Mouse (Mus musculus) heart, embryonic 10.5 days (tissue): Measurements from ENCODE around the gene Fam57b. TPM values are rescaled to one million over a fixed set of nuclear protein-coding genes. Genes with fewer than 3 reads are reported as not detected.

Experiments
- DNase-seq: peaks from one replicate; pipeline ENCODE4 v3.0.0-alpha.2; 2017; ENCODE audit warnings: low spot score
- H3K27ac ChIP-seq: fragments of 300-500 bp; sonication (generic); 2 replicates; pipeline ENCODE4 v1.5.1; 2016; ENCODE audit warnings: mild to moderate bottlenecking
- H3K27me3 ChIP-seq: fragments of 300-500 bp; sonication (generic); 2 replicates; pipeline ENCODE4 v1.6.1; 2016; ENCODE audit warnings: mild to moderate bottlenecking; ENCODE audit not compliant: poor library complexity, insufficient read depth, severe bottlenecking
- H3K36me3 ChIP-seq: fragments of 300-500 bp; sonication (generic); 2 replicates; pipeline ENCODE4 v1.6.1; 2016; ENCODE audit warnings: mild to moderate bottlenecking, moderate library complexity
- H3K4me1 ChIP-seq: fragments of 300-500 bp; sonication (generic); 2 replicates; pipeline ENCODE4 v1.6.1; 2016; ENCODE audit warnings: mild to moderate bottlenecking
- H3K4me3 ChIP-seq: fragments of 300-500 bp; sonication (generic); 2 replicates; pipeline ENCODE4 v1.5.1; 2016; ENCODE audit warnings: mild to moderate bottlenecking, moderate library complexity
- H3K9me3 ChIP-seq: fragments of 300-500 bp; sonication (generic); 2 replicates; pipeline ENCODE4 v1.6.1; 2016; ENCODE audit warnings: mild to moderate bottlenecking, moderate library complexity
- WGBS: fragments of 180-500 bp; shearing (Covaris S2); methylation state at CpG from one replicate; pipeline ENCODE4 v1.1.7; 2016; 5-methylcytosine and 5-hydroxymethylcytosine counted together
- polyA plus RNA-seq: library from polyadenylated mRNA; unstranded; fragments of >200 nt; fragmentation: Nextera tagmentation; extraction: Ambion mirVana; gene quantifications from 2 replicates; pipeline ENCODE4 v1.2.1, GENCODE M21; 2016

The Fam57b gene
- polyA plus RNA-seq: 0.06 and 0.38 TPM in 2 replicates

DNA sequence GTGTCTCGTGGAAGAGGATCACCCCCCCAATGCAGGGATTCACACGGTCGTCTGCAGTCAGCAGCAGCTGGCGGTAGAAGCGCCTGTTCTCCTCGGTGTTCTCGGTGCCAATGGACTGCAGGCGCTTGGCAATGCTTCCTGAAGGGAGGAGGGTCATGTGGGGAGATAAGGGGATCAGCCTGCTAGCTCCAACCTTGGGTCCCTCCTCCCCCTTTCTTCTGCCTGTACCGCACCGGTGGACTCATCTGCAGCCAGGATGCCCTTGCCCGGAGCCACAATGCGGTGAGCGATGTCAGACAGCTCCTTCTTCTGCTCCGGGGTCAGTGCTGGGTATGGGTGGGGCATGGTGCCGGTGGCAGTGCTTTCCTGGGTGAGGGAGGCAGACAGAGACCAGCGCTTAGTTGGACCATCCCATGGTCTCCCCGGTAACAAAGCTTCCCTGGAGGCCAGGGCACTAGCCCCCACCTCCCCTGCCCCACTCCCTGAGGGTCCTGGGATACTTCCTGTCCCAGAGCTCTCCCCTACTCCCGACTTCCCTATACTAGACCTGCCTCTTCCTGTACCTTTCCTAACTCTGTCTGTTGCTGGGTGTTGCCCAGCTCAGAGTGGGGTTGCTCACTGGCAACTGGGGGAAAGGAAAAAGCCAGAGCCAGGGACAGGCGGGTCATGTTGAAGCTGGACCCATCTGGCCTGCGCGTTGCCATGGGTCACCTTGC, at the start of gene Fam57b:
Gene Fam57b (plus strand): TSS at position 258 of the 716 bp plus-strand sequence.
- DNase-seq: no peak
- peaks cover 52% of the 10 kb centered on the region for H3K4me1 ChIP-seq

DNA sequence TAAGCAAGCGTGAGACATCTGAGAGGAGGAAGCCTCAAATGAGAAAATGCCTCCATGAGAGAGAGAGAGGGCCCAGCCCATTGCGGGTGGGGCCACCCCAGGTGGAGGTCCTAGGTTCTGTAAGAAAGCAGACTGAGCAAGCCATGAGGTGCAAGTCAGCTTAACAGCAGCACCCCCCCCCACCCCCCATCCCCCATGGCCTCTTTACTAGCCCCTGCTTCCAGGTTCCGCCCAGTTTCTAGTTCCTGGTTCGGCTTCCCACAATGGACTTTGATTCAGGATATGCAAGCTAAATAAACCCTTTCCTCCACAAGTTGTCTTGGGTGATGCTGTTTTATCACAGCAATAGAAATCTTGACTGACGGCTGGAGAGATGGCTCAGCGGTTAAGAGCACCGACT, 48.6 kb upstream of the Fam57b start:
- Histone ChIP-seq H3K4me1 (peaks cover 6% of the 10 kb centered on the region; the same call in 1 of the 2 replicates), H3K27me3 (no peaks in the 10 kb centered on the region), H3K9me3 (no peaks in the 10 kb centered on the region), H3K27ac (no peak overlapping the region), H3K36me3 (no peaks in the 10 kb centered on the region), H3K4me3 (no peak overlapping the region)
- DNase-seq: no peak
- 69% methylated on average over 7 of the region's 7 CpGs for WGBS

More for the DNA sequence above, at the start of gene Fam57b:
- H3K4me3 ChIP-seq: peak within 1 kb of the TSS; percentile 94
- peak within 1 kb of the TSS; percentile 99 for H3K27ac ChIP-seq
- H3K27me3 ChIP-seq: no peaks in the 10 kb centered on the region
- peaks cover 47% of the 10 kb centered on the region for H3K36me3 ChIP-seq
- H3K9me3 ChIP-seq: no peaks in the 10 kb centered on the region
- WGBS: 17% methylated on average over 21 of the region's 21 CpGs

GRCm38 (mm10) chr7:126749582-126750343, 47.7 kb upstream of the Fam57b start:
- H3K4me3 ChIP-seq: no peak overlapping the region
- no peak overlapping the region for H3K27ac ChIP-seq
- no peak for DNase-seq
- 91% methylated on average over 17 of the region's 17 CpGs for WGBS
- H3K9me3 ChIP-seq: no peaks in the 10 kb centered on the region
- H3K36me3 ChIP-seq: no peaks in the 10 kb centered on the region
- H3K27me3 ChIP-seq: no peaks in the 10 kb centered on the region
- H3K4me1 ChIP-seq: peaks cover 6% of the 10 kb centered on the region; the same call in 1 of the 2 replicates

GRCm38 (mm10) chr7:126754866-126755265, 42.6 kb upstream of the Fam57b start:
- under 1% methylated on average over 9 of the region's 9 CpGs for WGBS
- Histone ChIP-seq H3K4me1 (peaks cover 14% of the 10 kb centered on the region), H3K4me3 (peak overlapping the region; percentile 17), H3K9me3 (no peaks in the 10 kb centered on the region), H3K27ac (peak overlapping the region; percentile 67), H3K36me3 (no peaks in the 10 kb centered on the region), H3K27me3 (no peaks in the 10 kb centered on the region)
- no peak for DNase-seq

DNA sequence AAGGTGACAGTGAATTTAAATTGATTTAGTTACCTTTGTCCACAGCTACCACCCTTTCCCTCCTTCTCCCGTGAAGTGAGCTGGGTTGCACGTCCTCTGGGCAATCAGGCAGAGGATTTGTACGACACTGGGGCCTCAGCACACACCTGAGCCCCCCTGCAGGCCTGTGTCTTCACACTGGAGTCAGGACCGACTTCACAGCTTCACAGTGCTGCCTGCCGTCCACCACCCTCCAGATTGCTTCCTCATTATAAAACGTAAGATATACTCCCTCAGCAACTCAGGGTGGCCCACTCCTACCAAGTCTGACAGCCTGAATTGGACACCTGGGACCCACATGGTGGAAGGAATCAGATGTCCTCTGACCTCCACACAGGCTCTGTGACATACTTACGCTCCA, 38.9 kb upstream of the Fam57b start:
- no peak for DNase-seq
- Histone ChIP-seq H3K9me3 (no peaks in the 10 kb centered on the region), H3K27ac (peak overlapping the region; percentile 97; the same call in 1 of the 2 replicates), H3K36me3 (peaks cover 11% of the 10 kb centered on the region), H3K27me3 (no peaks in the 10 kb centered on the region), H3K4me1 (peaks cover 48% of the 10 kb centered on the region), H3K4me3 (no peak overlapping the region)
- WGBS: 63% methylated on average over 7 of the region's 7 CpGs

- peak; percentile 96 for DNase-seq
- Histone ChIP-seq H3K27me3 (no peaks in the 10 kb centered on the region), H3K9me3 (no peaks in the 10 kb centered on the region), H3K4me1 (peaks cover 54% of the 10 kb centered on the region), H3K27ac (peak within 1 kb of the TSS; percentile 97), H3K36me3 (peaks cover 17% of the 10 kb centered on the region), H3K4me3 (peak within 1 kb of the TSS; percentile 94)
- under 1% methylated on average over 34 of the region's 38 CpGs for WGBS
Observed at GRCm38 (mm10) chr7:126759050-126759671, 38.3 kb upstream of the Fam57b start, which contains the start of gene Mapk3. TSS of gene Mapk3 (plus strand) at chr7:126759601.

DNA sequence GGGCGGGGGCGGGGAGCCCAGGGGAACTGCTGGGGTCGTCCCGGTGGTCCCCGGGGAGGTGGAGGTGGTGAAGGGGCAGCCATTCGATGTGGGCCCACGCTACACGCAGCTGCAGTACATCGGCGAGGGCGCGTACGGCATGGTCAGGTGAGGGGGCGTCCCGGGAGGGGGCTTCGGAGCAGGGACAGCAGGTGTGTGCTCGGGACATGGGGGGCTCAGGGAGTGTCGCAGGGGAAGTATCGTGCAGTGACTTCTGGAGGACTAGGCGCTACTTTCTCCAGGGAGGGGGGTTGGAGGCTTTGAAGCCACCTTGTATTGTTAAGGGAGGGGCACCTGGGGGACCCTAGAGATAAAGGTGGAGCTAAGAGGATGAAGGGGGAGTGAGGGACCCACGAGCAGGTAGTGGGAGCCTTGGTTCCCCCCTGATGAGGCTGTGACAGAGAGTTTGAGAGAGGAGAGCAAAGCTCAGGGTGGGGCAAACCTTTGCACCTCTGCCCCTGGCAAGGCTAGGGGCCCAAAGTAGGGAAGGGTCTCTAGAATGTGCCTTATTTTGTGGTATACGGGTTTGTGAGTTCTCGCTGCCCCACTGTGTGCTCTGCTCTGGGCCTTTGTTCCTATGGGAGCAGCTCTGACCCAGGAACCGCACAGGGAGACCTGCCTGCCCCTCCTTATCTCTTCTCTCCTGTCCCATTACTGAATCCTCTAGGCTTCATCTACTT, 37.6 kb upstream of the Fam57b start:
- H3K27ac ChIP-seq: peak overlapping the region; percentile 97
- peaks cover 61% of the 10 kb centered on the region for H3K4me1 ChIP-seq
- H3K4me3 ChIP-seq: peak overlapping the region; percentile 94
- no peak for DNase-seq
- H3K27me3 ChIP-seq: no peaks in the 10 kb centered on the region
- no peaks in the 10 kb centered on the region for H3K9me3 ChIP-seq
- peaks cover 24% of the 10 kb centered on the region for H3K36me3 ChIP-seq
- WGBS: under 1% methylated on average over 22 of the region's 24 CpGs

GRCm38 (mm10) chr7:126760391-126760802, 37.1 kb upstream of the Fam57b start:
- peak overlapping the region; percentile 97 for H3K27ac ChIP-seq
- peak overlapping the region; percentile 94 for H3K4me3 ChIP-seq
- H3K9me3 ChIP-seq: no peaks in the 10 kb centered on the region
- no peak for DNase-seq
- H3K36me3 ChIP-seq: peaks cover 30% of the 10 kb centered on the region
- H3K27me3 ChIP-seq: no peaks in the 10 kb centered on the region
- WGBS: 25% methylated on average over 3 of the region's 3 CpGs
- H3K4me1 ChIP-seq: peaks cover 62% of the 10 kb centered on the region

GRCm38 (mm10) chr7:126760956-126761355, 36.5 kb upstream of the Fam57b start:
- peaks cover 66% of the 10 kb centered on the region for H3K4me1 ChIP-seq
- peak overlapping the region; percentile 94 for H3K4me3 ChIP-seq
- H3K27ac ChIP-seq: peak overlapping the region; percentile 97
- no peak for DNase-seq
- H3K27me3 ChIP-seq: no peaks in the 10 kb centered on the region
- 64% methylated on average over 4 of the region's 4 CpGs for WGBS
- peaks cover 35% of the 10 kb centered on the region for H3K36me3 ChIP-seq
- H3K9me3 ChIP-seq: no peaks in the 10 kb centered on the region

DNA sequence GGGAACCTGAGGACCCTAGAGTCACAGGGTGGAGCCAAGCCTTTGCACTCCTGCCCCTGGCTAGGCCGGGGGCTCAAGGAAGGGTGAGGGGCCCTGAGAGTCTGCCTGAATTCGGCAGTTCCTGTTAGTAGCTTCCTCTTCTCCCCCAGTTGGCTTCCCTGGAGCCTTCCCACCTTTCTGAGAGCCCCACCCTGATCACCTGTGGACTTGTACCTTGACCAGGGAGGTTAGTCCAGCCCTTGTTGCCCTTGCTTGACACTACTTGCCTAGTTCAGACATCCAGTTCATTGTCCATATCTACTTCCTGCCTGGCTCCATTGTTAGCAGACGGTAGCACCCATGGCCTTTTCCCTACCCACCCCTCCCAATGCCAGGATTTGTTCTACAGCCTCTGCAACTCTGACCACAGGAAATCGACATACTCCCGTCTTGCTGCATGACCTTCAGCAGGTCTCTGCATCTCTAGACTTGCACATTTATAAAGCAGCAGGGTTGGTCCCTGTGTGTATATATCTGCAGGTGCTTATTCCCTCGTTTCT, 35.9 kb upstream of the Fam57b start:
- DNase-seq: no peak
- peak overlapping the region; percentile 97 for H3K27ac ChIP-seq
- H3K4me1 ChIP-seq: peaks cover 66% of the 10 kb centered on the region
- no peak overlapping the region; the same call in 1 of the 2 replicates for H3K4me3 ChIP-seq
- H3K27me3 ChIP-seq: no peaks in the 10 kb centered on the region
- peaks cover 42% of the 10 kb centered on the region for H3K36me3 ChIP-seq
- no peaks in the 10 kb centered on the region for H3K9me3 ChIP-seq
- WGBS: 71% methylated on average over 6 of the region's 6 CpGs

- H3K27me3 ChIP-seq: no peaks in the 10 kb centered on the region
- no peak overlapping the region for H3K4me3 ChIP-seq
- DNase-seq: no peak
- peak overlapping the region; percentile 49; the same call in 1 of the 2 replicates for H3K27ac ChIP-seq
- 57% methylated on average over 17 of the region's 17 CpGs for WGBS
- H3K36me3 ChIP-seq: peaks cover 51% of the 10 kb centered on the region
- H3K4me1 ChIP-seq: peaks cover 66% of the 10 kb centered on the region
- H3K9me3 ChIP-seq: no peaks in the 10 kb centered on the region
Observed at GRCm38 (mm10) chr7:126762471-126763008, 34.9 kb upstream of the Fam57b start.

DNA sequence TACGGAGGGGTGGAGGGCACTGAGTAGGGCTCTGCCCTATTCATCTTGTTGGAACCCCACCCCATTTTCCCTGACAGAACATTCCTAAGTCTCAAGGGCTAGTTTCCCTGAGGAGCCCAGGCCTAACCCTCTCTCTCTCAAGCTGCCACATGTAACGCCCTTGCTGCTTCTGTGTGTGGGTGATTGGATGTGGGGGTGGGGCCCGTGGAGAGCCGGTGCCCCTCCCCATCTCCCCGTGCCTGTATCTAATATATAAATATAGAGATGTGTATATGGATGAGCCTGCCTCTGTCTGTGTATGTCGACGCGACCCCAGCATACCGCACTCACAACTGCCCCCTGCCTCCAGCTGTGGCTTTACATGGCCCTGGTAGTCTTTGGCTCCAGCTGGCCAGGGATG, 31.9 kb upstream of the Fam57b start:
- no peak overlapping the region for H3K27ac ChIP-seq
- H3K27me3 ChIP-seq: no peaks in the 10 kb centered on the region
- peaks cover 49% of the 10 kb centered on the region for H3K4me1 ChIP-seq
- DNase-seq: no peak
- 81% methylated on average over 9 of the region's 9 CpGs for WGBS
- H3K36me3 ChIP-seq: peaks cover 81% of the 10 kb centered on the region
- no peaks in the 10 kb centered on the region for H3K9me3 ChIP-seq
- no peak overlapping the region for H3K4me3 ChIP-seq
